Mouse (Mus musculus): ENCODE data around the gene Rcor2. TPM values are rescaled to one million over a fixed set of nuclear protein-coding genes. Genes with fewer than 3 reads are reported as not detected.

Gene Rcor2
- polyA plus RNA-seq, 1 experiment: 1.8 TPM

DNA sequence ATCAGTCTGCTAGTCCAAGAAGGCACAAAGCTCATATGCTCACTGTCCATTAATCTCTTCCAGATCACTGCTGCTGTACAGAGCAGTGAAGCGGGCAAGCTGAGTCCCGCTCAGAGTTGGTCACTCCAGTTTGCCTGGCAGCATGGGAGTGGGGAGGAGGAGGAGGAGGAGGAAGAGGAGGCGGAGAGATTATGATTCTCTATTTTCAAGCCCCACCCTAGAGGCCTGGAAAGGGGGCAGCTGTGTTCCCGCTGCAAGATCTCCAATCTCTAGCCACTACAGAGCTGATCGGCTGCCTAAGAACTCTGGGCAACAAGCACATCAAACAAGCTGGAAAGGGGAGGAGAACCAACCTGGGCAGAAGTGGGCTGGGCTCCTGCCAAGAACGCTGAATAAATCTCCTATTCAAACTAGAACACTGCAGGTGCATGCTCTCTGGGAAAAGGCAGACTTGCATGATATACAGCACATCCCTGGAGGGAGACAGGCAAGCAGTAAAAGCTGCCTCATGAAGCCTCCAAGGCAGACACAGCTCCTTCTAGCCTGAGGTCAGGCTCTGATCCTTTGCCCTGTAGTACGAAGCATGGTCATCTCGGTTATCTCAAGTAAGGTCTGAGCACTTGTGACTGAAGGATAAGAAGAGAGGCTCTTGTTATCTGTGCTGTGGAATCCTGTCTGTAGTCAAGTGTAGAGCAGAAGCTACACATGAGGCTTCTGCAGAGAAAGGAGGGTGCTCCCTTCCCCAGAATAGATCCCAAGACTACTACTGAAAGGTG lies 41.1 kb downstream of the Rcor2 start:
- no peak for DNase-seq (ENCODE audit: low read depth in 1 of 2, low spot score in 2 of 2)
- Histone ChIP-seq H3K4me3 (ENCODE audit: extremely low read depth, insufficient read depth, insufficient read length) (no peak overlapping the region), H3K4me1 (ENCODE audit: control insufficient read depth, insufficient read depth, insufficient read length) (peaks cover 34% of the 10 kb centered on the region; the same call in 1 of the 2 replicates), H3K36me3 (ENCODE audit: control insufficient read depth, insufficient read depth, low read length) (no peaks in the 10 kb centered on the region), H3K27ac (ENCODE audit: insufficient read depth, low read length) (no peak overlapping the region), H3K27me3 (ENCODE audit: control insufficient read depth, insufficient read depth, low read length) (no peaks in the 10 kb centered on the region)
- WGBS: 70% methylated on average over 8 of the region's 8 CpGs
- TF ChIP-seq POLR2A (IDR thresholded peaks at IDR 0.05; ENCODE audit: low read depth, low read length) (no peak), CTCF (IDR thresholded peaks at IDR 0.05; ENCODE audit: extremely low read depth, insufficient read depth, insufficient read length, insufficient replicate concordance) (no peak)

DNA sequence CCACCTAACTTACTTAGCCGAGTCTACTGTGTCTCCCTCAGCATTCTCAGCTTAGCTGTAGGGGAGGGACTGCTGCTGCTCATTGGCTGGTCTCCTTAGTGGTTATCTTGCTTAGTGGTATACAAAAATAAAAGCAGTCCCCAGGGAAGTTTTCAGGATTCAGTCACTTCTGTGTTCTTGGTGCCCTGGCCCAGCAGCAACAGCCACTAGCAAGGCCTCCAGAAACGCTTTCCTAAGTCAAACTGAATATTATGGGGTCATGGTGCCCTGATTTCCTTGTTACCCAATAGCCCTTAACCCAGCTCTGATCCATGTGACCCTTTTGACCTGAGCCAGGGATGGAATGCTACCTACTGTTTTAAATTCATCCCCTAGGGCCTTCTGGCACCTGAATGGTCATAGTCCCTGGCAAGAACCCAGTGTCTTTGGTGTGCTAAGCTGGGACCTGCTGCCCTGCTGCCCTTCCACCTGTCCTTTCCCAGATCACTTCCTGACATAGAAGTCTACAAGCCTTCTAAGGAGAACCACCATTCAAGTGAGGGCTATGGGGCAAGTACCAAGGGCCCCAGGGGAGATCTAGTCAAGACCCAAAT lies 42.7 kb downstream of the Rcor2 start:
- H3K27me3 ChIP-seq (ENCODE audit: control insufficient read depth, insufficient read depth, low read length): no peaks in the 10 kb centered on the region
- peaks cover 35% of the 10 kb centered on the region; the same call in 1 of the 2 replicates for H3K4me1 ChIP-seq (ENCODE audit: control insufficient read depth, insufficient read depth, insufficient read length)
- H3K4me3 ChIP-seq (ENCODE audit: extremely low read depth, insufficient read depth, insufficient read length): no peak overlapping the region
- no peak for DNase-seq (ENCODE audit: low read depth in 1 of 2, low spot score in 2 of 2)
- no peak for TF ChIP-seq POLR2A (IDR thresholded peaks at IDR 0.05; ENCODE audit: low read depth, low read length)
- TF ChIP-seq CTCF (IDR thresholded peaks at IDR 0.05; ENCODE audit: extremely low read depth, insufficient read depth, insufficient read length, insufficient replicate concordance): no peak
- no peak overlapping the region for H3K27ac ChIP-seq (ENCODE audit: insufficient read depth, low read length)
- no peaks in the 10 kb centered on the region for H3K36me3 ChIP-seq (ENCODE audit: control insufficient read depth, insufficient read depth, low read length)
- 65% methylated on average over 2 of the region's 2 CpGs for WGBS

DNA sequence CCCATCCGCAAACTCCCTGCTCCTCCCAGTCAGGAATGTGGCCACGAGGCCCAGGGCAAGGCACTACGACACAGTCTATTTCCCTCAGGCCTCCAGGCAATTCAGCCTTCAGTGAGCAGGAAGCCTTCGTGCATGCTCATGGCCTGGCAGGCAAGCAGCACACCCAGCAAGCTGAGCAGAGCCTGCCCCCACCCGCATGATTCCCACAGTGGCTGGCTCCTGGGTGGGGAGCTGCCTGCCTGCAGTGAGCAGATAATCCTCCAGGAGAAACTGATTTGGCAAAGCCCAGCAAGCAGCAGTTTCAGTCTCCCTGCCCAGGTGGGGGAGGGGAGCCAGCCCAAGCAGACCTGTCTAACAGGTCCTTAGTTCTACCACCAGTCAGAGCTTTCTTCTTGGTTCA lies 43.6 kb downstream of the Rcor2 start:
- Histone ChIP-seq H3K4me1 (ENCODE audit: control insufficient read depth, insufficient read depth, insufficient read length) (peaks cover 37% of the 10 kb centered on the region; the same call in 1 of the 2 replicates), H3K27ac (ENCODE audit: insufficient read depth, low read length) (no peak overlapping the region), H3K4me3 (ENCODE audit: extremely low read depth, insufficient read depth, insufficient read length) (no peak overlapping the region)

DNA sequence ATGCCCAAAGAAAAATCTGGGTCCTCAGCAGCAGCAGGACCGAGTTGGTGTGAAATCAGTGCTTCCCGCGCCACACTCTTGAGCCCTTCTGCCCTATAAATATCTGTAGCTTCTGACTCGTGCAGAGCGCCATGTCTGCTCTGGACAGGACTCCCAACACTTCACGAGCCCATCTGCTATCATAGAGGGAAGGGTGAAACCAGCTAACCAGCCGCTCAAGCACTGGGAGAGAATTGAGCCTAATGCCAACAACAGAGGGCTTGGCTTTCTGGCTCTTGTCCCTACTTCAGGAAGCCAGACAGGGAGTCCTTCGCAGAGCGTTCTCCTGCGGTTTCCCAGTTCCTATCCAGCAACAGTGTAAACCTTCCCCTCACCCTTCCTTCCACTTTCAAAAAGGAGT lies 44.2 kb downstream of the Rcor2 start:
- TF ChIP-seq POLR2A (IDR thresholded peaks at IDR 0.05; ENCODE audit: low read depth, low read length) (no peak), CTCF (IDR thresholded peaks at IDR 0.05; ENCODE audit: extremely low read depth, insufficient read depth, insufficient read length, insufficient replicate concordance) (no peak)
- no peak for DNase-seq (ENCODE audit: low read depth in 1 of 2, low spot score in 2 of 2)
- no peaks in the 10 kb centered on the region for H3K36me3 ChIP-seq (ENCODE audit: control insufficient read depth, insufficient read depth, low read length)
- no peaks in the 10 kb centered on the region for H3K27me3 ChIP-seq (ENCODE audit: control insufficient read depth, insufficient read depth, low read length)
- WGBS: 53% methylated on average over 10 of the region's 10 CpGs
- H3K4me3 ChIP-seq (ENCODE audit: extremely low read depth, insufficient read depth, insufficient read length): no peak overlapping the region
- peaks cover 40% of the 10 kb centered on the region; the same call in 1 of the 2 replicates for H3K4me1 ChIP-seq (ENCODE audit: control insufficient read depth, insufficient read depth, insufficient read length)
- no peak overlapping the region for H3K27ac ChIP-seq (ENCODE audit: insufficient read depth, low read length)

More for the DNA sequence above, 43.6 kb downstream of the Rcor2 start:
- TF ChIP-seq POLR2A (IDR thresholded peaks at IDR 0.05; ENCODE audit: low read depth, low read length) (no peak), CTCF (IDR thresholded peaks at IDR 0.05; ENCODE audit: extremely low read depth, insufficient read depth, insufficient read length, insufficient replicate concordance) (no peak)
- WGBS: 60% methylated on average over 5 of the region's 5 CpGs
- Histone ChIP-seq H3K36me3 (ENCODE audit: control insufficient read depth, insufficient read depth, low read length) (no peaks in the 10 kb centered on the region), H3K27me3 (ENCODE audit: control insufficient read depth, insufficient read depth, low read length) (no peaks in the 10 kb centered on the region)
- no peak for DNase-seq (ENCODE audit: low read depth in 1 of 2, low spot score in 2 of 2)

DNA sequence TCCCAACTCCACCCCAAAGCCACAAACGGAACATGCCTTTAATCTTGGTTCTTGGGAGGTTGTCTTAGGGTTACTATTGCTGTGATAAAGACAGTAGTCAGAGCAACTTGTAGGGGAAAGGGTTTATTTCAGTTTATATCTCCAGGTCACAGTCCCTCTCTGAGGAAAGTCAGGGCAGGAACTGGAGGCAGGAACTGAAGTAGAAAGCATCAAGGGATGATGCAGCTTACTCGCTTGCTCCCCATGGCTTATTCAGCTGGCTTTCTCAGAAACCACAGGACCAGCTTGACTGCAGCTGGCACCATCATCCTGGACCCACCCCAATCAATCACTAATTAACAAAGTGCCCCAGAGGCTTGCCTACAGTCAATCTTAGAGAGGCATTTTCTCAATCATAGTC lies 46.5 kb downstream of the Rcor2 start:
- Histone ChIP-seq H3K4me1 (ENCODE audit: control insufficient read depth, insufficient read depth, insufficient read length) (peaks cover 34% of the 10 kb centered on the region; the same call in 1 of the 2 replicates), H3K27ac (ENCODE audit: insufficient read depth, low read length) (no peak overlapping the region), H3K4me3 (ENCODE audit: extremely low read depth, insufficient read depth, insufficient read length) (no peak overlapping the region), H3K36me3 (ENCODE audit: control insufficient read depth, insufficient read depth, low read length) (no peaks in the 10 kb centered on the region), H3K27me3 (ENCODE audit: control insufficient read depth, insufficient read depth, low read length) (no peaks in the 10 kb centered on the region)
- no peak for TF ChIP-seq POLR2A (IDR thresholded peaks at IDR 0.05; ENCODE audit: low read depth, low read length)
- TF ChIP-seq CTCF (IDR thresholded peaks at IDR 0.05; ENCODE audit: extremely low read depth, insufficient read depth, insufficient read length, insufficient replicate concordance): no peak
- DNase-seq (ENCODE audit: low read depth in 1 of 2, low spot score in 2 of 2): no peak
- 79% methylated on average over 2 of the region's 2 CpGs for WGBS

DNA sequence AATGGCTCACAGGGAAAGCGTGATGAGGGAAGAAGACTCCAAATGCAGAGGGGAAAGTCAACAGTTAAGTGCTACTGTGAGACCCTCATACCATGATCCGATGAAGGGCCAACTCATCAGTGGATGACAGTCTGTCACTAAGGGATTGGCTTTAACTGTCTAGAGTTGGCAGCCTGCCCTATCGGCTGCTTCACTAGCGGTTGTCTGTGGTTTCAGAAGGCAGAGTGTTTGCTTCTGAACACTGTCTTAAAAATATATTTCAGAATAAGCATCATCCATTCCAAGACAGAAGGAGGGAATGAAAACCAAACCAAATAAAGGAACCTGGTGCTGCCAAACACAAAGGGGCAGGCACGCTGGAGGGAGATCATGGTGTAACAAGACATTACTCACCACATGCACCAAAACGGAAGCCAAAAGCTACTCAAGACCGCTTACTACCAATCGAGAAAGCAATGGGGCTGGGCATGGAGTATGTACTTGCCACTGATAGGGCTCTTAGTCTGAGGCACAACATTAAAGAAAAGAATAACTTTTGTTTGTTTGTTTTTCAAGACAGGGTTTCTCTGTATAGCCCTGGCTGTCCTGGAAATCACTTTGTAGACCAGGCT lies 48.0 kb downstream of the Rcor2 start:
- 34% methylated on average over 8 of the region's 8 CpGs for WGBS
- H3K4me1 ChIP-seq (ENCODE audit: control insufficient read depth, insufficient read depth, insufficient read length): peaks cover 26% of the 10 kb centered on the region; the same call in 1 of the 2 replicates
- TF ChIP-seq CTCF (IDR thresholded peaks at IDR 0.05; ENCODE audit: extremely low read depth, insufficient read depth, insufficient read length, insufficient replicate concordance) (no peak), POLR2A (IDR thresholded peaks at IDR 0.05; ENCODE audit: low read depth, low read length) (no peak)
- no peaks in the 10 kb centered on the region for H3K36me3 ChIP-seq (ENCODE audit: control insufficient read depth, insufficient read depth, low read length)
- DNase-seq (ENCODE audit: low read depth in 1 of 2, low spot score in 2 of 2): no peak
- H3K27ac ChIP-seq (ENCODE audit: insufficient read depth, low read length): no peak overlapping the region
- H3K27me3 ChIP-seq (ENCODE audit: control insufficient read depth, insufficient read depth, low read length): no peaks in the 10 kb centered on the region
- H3K4me3 ChIP-seq (ENCODE audit: extremely low read depth, insufficient read depth, insufficient read length): no peak overlapping the region
